Mouse (Mus musculus) neural tube, embryonic 14.5 days (tissue): ENCODE measurements around the gene Pfkp. TPM values are rescaled to one million over a fixed set of nuclear protein-coding genes. Genes with fewer than 3 reads are reported as not detected.

ENCODE experiments used
- ATAC-seq: fragments of 200-750 bp; cut with Nextera tagmentation; 2 replicates; pipeline ENCODE4 v1.8.0; 2017; ENCODE audit warnings: low read depth, mild to moderate bottlenecking, moderate TSS enrichment, moderate library complexity
- H3K27ac ChIP-seq: fragments of 300-500 bp; sonication (generic); 2 replicates; pipeline ENCODE4 v1.5.1; 2014; ENCODE audit warnings: low read depth, mild to moderate bottlenecking, control low read depth, low read length, moderate library complexity, mixed read lengths
- H3K27me3 ChIP-seq: fragments of 300-500 bp; sonication (generic); 2 replicates; pipeline ENCODE4 v1.6.1; 2014; ENCODE audit warnings: low read length; ENCODE audit not compliant: control insufficient read depth, insufficient read depth
- H3K36me3 ChIP-seq: fragments of 300-500 bp; sonication (generic); 2 replicates; pipeline ENCODE4 v1.6.1; 2014; ENCODE audit warnings: low read length, mixed read lengths; ENCODE audit not compliant: control insufficient read depth, insufficient read depth
- H3K4me1 ChIP-seq: fragments of 300-500 bp; sonication (generic); 2 replicates; pipeline ENCODE4 v1.6.1; 2014; ENCODE audit warnings: low read length; ENCODE audit not compliant: control insufficient read depth, insufficient read depth
- H3K4me2 ChIP-seq: fragments of 300-500 bp; sonication (generic); 2 replicates; pipeline ENCODE4 v1.6.1; 2014; ENCODE audit warnings: mild to moderate bottlenecking, low read depth, low read length, control low read depth
- H3K4me3 ChIP-seq: fragments of 300-500 bp; sonication (generic); 2 replicates; pipeline ENCODE4 v1.5.1; 2014; ENCODE audit warnings: low read depth, low read length, control low read depth, mixed read lengths
- H3K9ac ChIP-seq: fragments of 300-500 bp; sonication (generic); replicated peaks from 2 replicates; pipeline ENCODE4 v1.6.1; 2014; ENCODE audit warnings: low read depth, mild to moderate bottlenecking, control low read depth, low read length, mixed read lengths
- H3K9me3 ChIP-seq: fragments of 300-500 bp; sonication (generic); 2 replicates; pipeline ENCODE4 v1.6.1; 2016; ENCODE audit warnings: low read length; ENCODE audit not compliant: control insufficient read depth
- WGBS: fragments of 180-500 bp; shearing (Covaris S2); extraction: QIAGEN DNeasy Blood & Tissue Kit; methylation state at CpG from one replicate; pipeline ENCODE4 v1.1.7; 2014; 5-methylcytosine and 5-hydroxymethylcytosine counted together
- polyA plus RNA-seq: library from polyadenylated mRNA; unstranded; fragments of >200 nt; fragmentation: Nextera tagmentation; extraction: Ambion mirVana; gene quantifications from 2 replicates; pipeline ENCODE4 v1.2.1, GENCODE M21; 2014

Gene Pfkp
- polyA plus RNA-seq, 1 experiment from 2014 or later: 537 TPM

DNA sequence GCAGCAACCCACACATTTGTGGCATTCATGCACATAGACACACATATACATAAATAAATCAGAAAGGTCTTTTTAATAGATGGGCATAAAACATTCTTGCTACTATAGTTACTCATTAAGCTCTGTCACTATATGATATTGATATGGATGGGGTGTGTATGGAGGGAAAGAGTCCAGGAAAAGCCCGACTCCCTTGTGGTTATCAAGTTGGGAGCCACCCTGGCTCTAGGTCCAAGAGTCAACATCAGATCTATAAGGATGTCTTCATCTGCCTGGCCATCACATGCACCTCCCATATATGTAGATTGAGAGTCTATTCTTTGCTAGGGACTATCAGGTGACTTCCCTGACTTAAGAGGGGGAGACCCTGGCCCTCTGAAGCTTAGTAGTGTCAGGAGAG lies 7.1 kb downstream of the Pfkp start:
- 94% methylated on average over 1 of the region's 1 CpGs for WGBS
- no peak overlapping the region for H3K9ac ChIP-seq
- no peak for ATAC-seq
- H3K4me1 ChIP-seq: 0 out of 2 replicates have a peak, but pooled peaks cover 3% of the 10 kb centered on the region
- no peak overlapping the region for H3K27ac ChIP-seq
- no peaks in the 10 kb centered on the region for H3K36me3 ChIP-seq
- H3K4me2 ChIP-seq: no peak overlapping the region
- H3K27me3 ChIP-seq: no peaks in the 10 kb centered on the region
- H3K4me3 ChIP-seq: no peak overlapping the region
- no peaks in the 10 kb centered on the region for H3K9me3 ChIP-seq

DNA sequence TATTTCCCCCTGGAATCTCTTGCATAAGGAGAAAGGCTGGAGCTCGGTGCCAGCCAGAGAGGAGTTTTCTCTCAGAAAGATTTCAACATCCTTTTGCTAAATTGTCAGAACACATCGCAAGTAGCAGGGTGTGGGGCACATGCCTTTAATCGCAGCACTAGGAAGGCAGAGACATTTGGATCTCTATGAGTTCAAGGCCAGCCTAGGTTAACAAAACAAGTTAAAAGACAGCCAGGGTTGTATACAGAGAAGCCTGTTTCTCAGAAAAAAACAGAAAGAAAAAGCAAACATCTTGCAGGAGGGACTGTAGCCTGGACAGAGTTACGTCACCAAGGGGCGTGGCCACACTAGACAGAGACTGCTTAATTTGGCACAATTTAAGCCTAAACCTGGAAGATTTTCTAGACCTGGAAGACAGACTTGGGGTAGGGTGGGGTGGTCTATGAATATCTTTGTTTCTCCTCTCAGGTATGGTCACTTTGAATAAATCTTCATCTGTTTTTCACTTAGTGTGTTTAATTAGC lies 9.0 kb downstream of the Pfkp start:
- Histone ChIP-seq H3K9me3 (no peaks in the 10 kb centered on the region), H3K9ac (no peak overlapping the region), H3K36me3 (no peaks in the 10 kb centered on the region), H3K27ac (no peak overlapping the region), H3K4me3 (no peak overlapping the region), H3K27me3 (no peaks in the 10 kb centered on the region), H3K4me1 (no peaks in the 10 kb centered on the region), H3K4me2 (no peak overlapping the region)
- WGBS: 86% methylated on average over 5 of the region's 5 CpGs
- no peak for ATAC-seq

DNA sequence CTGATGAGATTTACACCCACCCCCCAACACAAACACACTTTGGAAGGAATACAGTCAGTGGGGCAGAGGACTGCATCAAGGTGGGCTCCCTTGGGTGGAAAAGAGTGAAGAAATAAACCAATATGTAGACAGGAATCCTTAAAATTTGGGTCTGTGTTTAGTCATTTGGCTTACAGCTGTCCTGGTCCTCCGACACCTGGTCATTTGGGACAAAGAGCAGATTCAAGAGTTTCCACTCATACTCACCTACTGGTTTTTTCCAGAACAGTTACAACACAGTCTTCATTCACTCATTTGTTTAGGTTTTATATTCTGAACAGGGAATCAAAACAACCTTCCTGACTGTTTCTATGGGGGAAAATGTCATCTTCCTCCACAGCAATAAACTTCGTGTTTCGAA lies 9.6 kb downstream of the Pfkp start:
- Histone ChIP-seq H3K4me1 (no peaks in the 10 kb centered on the region), H3K4me2 (no peak overlapping the region), H3K36me3 (no peaks in the 10 kb centered on the region), H3K9me3 (no peaks in the 10 kb centered on the region), H3K9ac (no peak overlapping the region), H3K27me3 (no peaks in the 10 kb centered on the region), H3K27ac (no peak overlapping the region), H3K4me3 (no peak overlapping the region)
- no peak for ATAC-seq
- WGBS: 88% methylated on average over 3 of the region's 3 CpGs

DNA sequence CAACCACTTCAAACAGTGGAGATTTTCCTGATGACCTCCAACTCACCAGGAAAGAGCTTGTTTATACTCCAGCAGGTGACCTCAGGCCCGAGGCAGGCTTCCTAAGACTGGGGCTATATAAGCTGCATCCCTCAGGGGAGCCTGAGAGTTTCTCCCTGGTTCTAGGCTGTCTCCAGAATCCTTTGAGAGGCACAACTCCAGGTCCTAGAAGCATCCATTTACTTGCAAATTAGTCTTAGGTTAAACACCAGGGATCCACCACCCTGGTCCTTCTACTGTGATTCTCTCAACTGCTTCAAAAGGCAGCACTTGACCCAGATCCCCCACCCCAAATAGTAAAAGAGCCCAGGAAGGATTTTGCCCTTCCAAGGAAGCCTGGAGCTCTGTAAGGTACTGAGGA lies 10.2 kb downstream of the Pfkp start:
- Histone ChIP-seq H3K4me3 (no peak overlapping the region), H3K9me3 (no peaks in the 10 kb centered on the region), H3K36me3 (no peaks in the 10 kb centered on the region), H3K27ac (no peak overlapping the region), H3K4me2 (no peak overlapping the region), H3K9ac (no peak overlapping the region), H3K4me1 (no peaks in the 10 kb centered on the region), H3K27me3 (no peaks in the 10 kb centered on the region)
- ATAC-seq: no peak
- WGBS: 55% methylated on average over 1 of the region's 1 CpGs

DNA sequence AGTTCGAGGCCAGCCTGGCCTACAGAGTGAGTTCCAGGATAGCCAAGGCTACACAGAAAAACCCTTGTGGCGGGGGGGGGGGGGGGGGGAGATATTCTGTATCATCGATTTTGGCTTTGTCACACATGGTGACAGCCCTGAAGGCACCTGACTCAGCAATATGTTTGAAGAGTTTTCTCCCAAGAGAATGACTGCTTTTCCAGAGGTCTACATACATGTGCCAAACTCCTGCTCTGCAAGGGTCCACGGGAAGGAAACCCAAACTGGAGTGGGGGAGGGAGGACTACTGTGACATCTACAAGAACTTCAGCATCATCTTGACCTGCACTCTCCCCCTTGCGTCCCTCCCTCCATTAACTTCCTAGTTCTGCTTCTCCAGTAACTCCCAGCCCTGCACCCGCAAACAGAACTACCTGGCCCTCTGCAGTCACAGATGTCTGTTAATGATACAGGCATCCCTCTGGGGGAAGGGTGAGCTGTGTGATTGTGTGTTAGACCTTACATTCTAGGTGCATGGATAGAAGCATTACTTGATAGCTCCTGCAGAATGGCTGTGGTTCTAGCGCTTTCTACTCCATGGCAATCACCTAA lies 10.9 kb downstream of the Pfkp start:
- no peaks in the 10 kb centered on the region for H3K36me3 ChIP-seq
- H3K4me2 ChIP-seq: no peak overlapping the region
- H3K9me3 ChIP-seq: no peaks in the 10 kb centered on the region
- ATAC-seq: no peak
- no peaks in the 10 kb centered on the region for H3K27me3 ChIP-seq
- H3K27ac ChIP-seq: no peak overlapping the region
- H3K4me1 ChIP-seq: no peaks in the 10 kb centered on the region
- no peak overlapping the region for H3K9ac ChIP-seq
- no peak overlapping the region for H3K4me3 ChIP-seq
- WGBS: 89% methylated on average over 7 of the region's 7 CpGs

DNA sequence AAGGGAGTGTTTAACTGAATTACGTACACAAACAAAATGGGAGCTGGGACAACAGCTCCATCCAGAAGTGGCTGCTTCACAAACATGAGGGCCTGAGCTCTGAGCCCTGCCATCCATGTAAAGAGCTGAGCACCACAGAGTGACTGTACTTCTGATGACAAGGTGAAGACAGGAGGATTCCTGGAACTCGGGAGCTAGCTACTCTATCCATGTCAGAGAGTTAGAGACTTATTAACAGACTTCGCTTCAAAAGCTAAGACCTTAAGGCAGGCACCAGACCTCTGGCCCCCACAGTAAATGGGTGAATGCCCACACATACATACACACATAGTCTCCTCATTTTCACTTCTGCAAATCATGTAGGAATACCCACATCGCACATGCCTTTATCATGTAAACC lies 11.6 kb downstream of the Pfkp start:
- ATAC-seq: no peak

DNA sequence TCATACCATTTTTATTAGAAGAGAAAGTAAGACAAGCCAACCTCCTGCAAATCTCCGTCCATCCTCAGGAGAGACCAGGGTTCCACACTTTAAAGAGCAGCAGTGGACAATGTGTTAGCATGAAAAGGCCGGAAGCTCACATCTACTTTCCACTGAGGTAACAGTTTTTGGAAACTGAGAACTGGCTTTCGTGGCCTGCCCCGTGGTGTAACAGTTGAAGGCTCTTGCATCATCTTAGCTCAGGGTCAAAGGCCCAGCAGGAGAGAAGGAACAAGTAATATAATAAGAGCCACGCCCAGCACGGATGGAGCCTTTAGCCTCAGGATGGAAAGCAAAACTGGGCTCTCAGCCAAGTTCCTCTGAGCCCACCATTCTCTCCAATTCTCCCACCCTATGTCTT lies 12.1 kb downstream of the Pfkp start:
- Histone ChIP-seq H3K9me3 (no peaks in the 10 kb centered on the region), H3K4me1 (no peaks in the 10 kb centered on the region), H3K27me3 (no peaks in the 10 kb centered on the region), H3K4me3 (no peak overlapping the region), H3K9ac (no peak overlapping the region), H3K4me2 (no peak overlapping the region), H3K27ac (no peak overlapping the region), H3K36me3 (no peaks in the 10 kb centered on the region)
- no peak for ATAC-seq
- 68% methylated on average over 6 of the region's 6 CpGs for WGBS

More for the DNA sequence above, 11.6 kb downstream of the Pfkp start:
- Histone ChIP-seq H3K4me1 (no peaks in the 10 kb centered on the region), H3K9ac (no peak overlapping the region), H3K27ac (no peak overlapping the region), H3K9me3 (no peaks in the 10 kb centered on the region), H3K4me2 (no peak overlapping the region), H3K4me3 (no peak overlapping the region), H3K27me3 (no peaks in the 10 kb centered on the region), H3K36me3 (no peaks in the 10 kb centered on the region)
- 84% methylated on average over 4 of the region's 4 CpGs for WGBS

DNA sequence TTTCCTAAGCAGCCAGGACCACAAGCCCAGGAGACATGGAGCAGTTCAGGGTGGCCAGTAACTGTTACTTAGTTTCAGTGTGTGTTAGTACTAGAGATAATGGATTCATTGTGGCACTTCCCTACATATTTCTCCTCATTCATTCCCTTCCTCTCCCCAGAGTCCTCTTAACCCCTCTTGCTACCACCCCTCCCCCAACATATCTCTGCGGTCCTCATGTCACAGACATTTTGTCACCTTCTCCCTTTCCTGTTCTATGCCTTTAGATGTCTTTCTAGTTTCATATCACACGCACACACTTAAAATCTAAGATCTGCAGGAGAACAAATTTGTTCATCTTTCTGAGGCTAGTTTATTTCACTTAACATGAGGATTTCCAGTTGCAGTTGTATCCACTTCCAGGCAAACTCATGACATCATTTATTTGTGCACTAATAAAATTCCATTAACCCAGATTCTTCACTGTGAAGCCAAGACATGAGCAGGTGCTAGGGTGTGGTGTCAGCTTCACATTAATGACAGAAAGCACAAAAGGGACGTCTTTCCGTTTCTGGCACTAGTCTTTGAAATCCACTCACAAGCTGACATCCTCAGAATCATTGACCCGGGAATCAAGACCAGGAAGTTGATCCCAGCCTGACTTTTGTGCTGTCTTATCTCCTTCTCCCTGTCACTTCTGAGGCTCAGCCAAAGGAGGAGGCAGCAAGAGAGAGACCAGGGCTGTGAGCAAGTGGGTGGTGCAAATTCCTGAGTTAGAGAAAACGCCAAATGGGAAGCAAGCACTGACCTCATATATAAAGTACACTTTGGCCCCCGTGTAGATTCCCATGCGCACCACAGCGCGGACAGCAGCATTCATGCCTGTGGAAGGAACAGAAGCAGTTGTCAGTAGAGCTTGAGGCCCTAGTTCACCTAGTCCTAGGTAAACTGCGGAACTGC lies 13.2 kb downstream of the Pfkp start:
- Histone ChIP-seq H3K27ac (no peak overlapping the region), H3K36me3 (no peaks in the 10 kb centered on the region), H3K27me3 (no peaks in the 10 kb centered on the region), H3K9me3 (no peaks in the 10 kb centered on the region), H3K9ac (no peak overlapping the region), H3K4me1 (no peaks in the 10 kb centered on the region), H3K4me2 (no peak overlapping the region), H3K4me3 (no peak overlapping the region)
- WGBS: 77% methylated on average over 11 of the region's 11 CpGs
- no peak for ATAC-seq

DNA sequence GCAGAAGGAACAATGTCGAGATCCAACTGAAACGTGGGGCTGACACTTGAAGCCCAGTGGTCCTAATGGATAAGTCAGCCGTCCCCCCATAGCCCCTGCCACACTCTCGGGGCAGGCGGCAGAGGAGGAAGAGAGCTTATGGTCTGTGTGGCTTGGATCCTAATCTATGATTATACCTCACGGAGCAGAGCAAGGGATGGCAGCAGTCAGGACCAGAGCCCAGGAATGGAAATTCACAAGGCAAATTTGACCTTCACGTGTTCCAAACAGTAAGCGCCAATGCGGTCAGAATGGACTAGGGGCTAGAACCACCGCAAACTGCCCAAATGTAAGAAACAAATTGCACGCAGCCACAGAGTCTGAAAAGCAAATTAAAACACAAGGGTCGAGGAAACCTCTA lies 14.5 kb downstream of the Pfkp start:
- no peak overlapping the region for H3K9ac ChIP-seq
- no peak overlapping the region for H3K4me3 ChIP-seq
- 88% methylated on average over 12 of the region's 12 CpGs for WGBS
- H3K36me3 ChIP-seq: no peaks in the 10 kb centered on the region
- no peak for ATAC-seq
- no peak overlapping the region for H3K27ac ChIP-seq
- no peak overlapping the region for H3K4me2 ChIP-seq
- H3K9me3 ChIP-seq: no peaks in the 10 kb centered on the region
- H3K4me1 ChIP-seq: no peaks in the 10 kb centered on the region
- H3K27me3 ChIP-seq: no peaks in the 10 kb centered on the region
